Mouse (Mus musculus) gastrocnemius, adult 8-10 months (tissue): ENCODE measurements around the gene Pald1. TPM values are rescaled to one million over a fixed set of nuclear protein-coding genes. Genes with fewer than 3 reads are reported as not detected.

ENCODE experiments used
- DNase-seq, 2 experiments: peaks; one replicate each; pipeline ENCODE4 v3.0.0; 2022; ENCODE audit warnings: low spot score in 2 of 2
- total RNA-seq, 4 experiments: library from RNA; stranded (reverse); gene quantifications; 2 replicates each; pipeline ENCODE4 v1.2.4; 2022

Pald1 gene
- total RNA-seq, 4 experiments from 2014 or later: 2.7 to 5.7 (median 4.5) TPM

DNA sequence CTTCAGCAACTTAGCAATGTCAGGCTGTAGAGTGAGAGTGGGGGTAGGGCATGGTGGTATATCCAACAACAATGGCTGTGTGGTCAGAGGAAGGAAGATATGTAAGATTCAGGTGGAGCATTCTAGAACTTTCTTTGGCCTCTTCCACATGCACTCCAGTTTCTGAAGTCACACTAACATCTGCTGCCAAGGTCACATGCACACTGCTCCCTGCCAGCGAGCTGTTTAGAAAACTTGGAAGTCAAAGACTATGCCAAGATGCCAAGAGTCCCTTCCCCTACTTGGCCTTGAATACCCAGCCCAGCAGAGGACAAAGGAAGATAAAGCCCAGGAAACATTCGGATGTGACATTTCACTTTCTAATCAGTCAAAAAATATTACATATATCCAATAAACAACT lies 19.6 kb upstream of the Pald1 start:
- no peak for DNase-seq

DNA sequence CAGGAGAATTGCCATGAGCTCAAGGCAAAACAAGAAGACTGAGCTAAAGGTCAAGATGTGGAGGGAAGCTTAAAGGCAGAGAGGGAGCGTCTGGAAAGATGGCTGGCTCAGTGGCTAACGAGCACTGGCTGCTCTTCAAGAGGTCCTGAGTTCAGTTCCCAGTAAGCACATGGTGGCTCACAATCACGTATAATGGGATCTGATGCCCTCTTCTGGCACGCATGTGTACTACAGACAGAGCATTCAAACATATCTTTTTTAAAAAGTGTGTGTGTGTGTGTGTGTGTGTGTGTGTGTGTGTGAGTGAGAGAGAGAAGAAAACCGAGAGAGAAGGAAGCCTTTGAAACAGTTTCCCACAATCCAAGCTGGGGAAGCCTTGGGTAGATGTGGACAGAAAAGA lies 19.1 kb upstream of the Pald1 start:
- no peak for DNase-seq

- DNase-seq: no peak
These were observed 17.1 kb upstream of the Pald1 start for GRCm38 (mm10) chr10:61400407-61400806.

DNA sequence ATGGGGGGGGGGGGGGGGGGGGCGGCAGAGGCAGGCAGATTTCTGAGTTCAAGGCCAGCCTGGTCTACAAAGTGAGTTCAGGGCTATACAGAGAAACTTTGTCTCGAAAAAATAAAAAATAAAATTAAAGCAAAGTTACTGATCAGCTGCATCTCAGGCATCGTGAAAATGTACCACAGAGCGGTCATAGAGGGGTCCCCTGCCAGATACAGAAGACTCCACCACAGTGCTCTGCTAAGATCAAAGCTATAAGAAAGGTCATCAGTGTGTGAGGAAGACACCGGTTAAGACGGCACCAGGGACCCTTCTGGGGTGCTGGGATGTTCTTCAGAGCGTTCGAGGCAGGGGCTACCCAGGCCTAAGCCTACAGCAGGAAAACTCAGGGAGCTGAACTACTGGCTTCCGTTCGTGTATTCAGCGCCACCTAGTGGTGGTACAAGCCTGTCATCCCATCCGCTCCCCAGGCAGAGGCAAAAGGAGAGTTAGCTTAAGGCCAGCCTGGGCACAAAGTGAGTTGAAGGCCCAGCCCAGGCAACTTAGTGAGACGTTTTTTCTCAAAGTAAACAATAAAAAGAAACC lies 15.9 kb upstream of the Pald1 start:
- peak; percentile 44 to 59 for DNase-seq

GRCm38 (mm10) chr10:61398125-61398524 lies 14.8 kb upstream of the Pald1 start:
- DNase-seq: no peak

DNA sequence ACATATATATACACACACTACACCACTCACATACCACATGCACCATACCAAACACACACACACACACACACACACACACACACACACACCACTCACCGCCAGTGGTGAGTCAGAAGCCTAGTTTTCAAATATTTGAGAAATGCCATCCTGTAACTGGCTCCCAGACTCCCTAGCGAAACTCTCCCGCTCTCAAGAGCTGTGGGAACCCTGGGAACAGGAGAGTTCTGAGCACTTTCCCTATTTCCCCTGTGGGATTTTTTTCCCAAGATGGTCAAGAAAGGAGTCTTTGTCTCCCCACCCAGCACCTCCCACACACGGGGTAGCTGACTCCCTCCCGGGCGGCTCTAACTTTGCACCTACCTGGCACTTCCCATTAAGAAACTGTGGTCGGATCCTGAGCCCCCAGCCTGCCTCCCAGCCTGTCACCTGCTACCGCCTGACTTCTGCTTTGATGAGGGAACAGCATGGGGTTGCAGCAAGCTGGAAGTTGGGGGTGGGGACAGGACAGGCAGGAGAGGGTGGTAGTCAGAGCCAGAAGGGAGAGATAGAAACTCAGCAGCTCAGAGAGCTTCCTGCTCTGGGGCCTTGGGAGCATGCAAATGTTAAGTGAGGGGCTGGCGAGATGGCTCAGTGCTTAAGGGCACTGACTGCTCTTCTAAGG lies 11.3 kb upstream of the Pald1 start:
- DNase-seq: no peak

DNA sequence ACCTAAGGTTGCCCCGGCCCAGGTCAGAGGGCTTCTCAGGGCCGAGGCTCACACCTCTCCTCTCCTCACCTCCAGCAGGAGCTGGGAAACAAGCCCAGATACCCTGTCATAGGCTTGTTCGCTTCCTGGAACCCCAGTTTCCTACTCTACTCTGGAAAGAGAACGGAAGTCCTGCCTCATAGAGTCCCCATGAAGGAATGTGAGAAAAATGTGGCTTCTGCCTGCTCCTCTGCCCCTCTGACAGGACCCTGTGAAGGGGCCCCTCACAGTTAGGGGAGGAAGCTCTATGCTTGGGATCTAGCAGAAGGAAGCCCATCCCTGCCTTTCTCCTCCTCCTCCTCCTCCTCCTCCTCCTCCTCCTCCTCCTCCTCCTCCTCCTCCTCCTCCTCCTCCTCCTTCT lies 9.3 kb upstream of the Pald1 start:
- DNase-seq: no peak

- DNase-seq: no peak
These were observed 6.8 kb upstream of the Pald1 start for GRCm38 (mm10) chr10:61390148-61390547.

- no peak for DNase-seq
These were observed 5.7 kb upstream of the Pald1 start for GRCm38 (mm10) chr10:61389020-61389419.

- DNase-seq: no peak
These were observed 3.0 kb upstream of the Pald1 start for GRCm38 (mm10) chr10:61386284-61386683.

DNA sequence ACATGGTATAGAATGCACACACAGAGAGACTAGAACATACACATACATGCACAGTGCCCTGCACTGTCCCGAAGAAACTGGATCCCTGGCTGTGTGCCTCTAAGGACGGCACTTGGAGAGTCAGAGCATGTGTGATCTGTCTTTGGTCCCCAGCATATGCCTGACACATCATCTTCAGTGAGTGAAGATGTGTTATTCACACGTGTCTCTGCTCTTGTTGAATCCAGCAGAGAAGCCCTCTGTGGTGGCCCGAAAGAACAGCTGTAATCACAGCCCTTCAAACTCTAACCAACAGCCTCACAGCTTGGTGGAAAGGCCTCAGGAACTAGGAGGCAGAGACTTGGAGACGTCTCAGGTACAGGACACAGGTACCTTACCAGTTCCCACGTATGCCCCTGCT lies 1.8 kb upstream of the Pald1 start:
- DNase-seq: no peak

DNA sequence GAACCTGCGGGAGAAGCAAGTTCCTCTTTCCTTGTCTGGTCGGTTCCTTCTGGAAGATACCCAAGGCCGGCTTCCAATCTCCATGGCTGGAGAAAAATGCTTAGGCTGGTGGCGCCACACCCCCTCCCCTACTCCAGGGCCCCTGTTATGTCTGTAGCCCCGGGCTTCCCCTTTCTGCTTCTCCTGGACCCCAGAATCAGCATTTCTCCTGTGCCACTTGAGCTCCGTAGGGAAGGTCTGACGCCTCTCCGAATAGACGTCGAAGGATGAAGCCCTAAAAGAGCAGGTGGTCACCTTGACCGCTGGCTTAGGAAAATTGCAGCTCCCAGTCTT lies 351 bp upstream of the Pald1 start:
- DNase-seq: no peak

DNA sequence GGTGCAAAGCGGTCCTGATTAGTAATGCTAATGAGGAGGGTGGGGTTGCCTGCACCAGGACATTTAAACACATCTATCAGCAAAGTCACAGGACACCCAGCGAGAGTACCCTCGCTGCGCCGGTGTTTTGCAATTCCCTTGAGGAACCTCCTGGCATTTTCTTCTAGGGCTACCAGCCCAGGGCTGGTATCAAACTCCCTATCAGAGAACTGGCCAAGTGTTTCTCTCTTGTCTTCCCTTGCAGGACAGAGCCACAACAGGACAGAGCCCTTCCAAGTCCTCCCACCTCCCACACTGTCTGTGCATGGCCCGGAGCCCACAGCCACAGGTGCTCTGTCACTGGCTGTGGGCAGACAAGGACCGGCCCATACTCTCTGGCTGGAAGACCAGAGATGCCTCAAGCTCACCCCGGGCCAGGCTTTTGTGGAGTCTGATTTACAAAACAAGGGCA lies 1.0 kb downstream of the Pald1 start:
- no peak for DNase-seq

DNA sequence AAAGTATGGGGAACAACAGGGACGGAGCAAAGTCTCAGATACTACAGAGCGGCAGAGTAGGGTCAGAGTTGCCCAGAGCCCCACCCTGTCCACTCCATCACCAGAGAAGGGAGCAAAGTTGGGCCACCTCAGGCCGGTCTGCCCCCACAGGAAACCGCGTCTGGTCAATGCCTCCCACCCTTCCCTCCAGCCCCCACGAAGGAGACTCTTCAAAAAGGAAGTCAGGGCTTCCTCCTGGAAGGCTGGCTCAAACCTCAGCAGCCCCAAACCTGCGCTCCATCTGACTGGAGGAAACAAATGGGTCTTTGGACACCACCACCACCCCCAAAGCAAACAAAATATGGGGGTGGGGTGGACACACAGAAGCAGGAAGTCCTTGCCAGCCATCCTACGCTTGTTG lies 1.5 kb downstream of the Pald1 start:
- no peak for DNase-seq

- DNase-seq: peak; percentile 41 to 56
These were observed 3.1 kb downstream of the Pald1 start for GRCm38 (mm10) chr10:61380186-61380585.

- DNase-seq: no peak
These were observed 3.8 kb downstream of the Pald1 start for GRCm38 (mm10) chr10:61379340-61380040.

DNA sequence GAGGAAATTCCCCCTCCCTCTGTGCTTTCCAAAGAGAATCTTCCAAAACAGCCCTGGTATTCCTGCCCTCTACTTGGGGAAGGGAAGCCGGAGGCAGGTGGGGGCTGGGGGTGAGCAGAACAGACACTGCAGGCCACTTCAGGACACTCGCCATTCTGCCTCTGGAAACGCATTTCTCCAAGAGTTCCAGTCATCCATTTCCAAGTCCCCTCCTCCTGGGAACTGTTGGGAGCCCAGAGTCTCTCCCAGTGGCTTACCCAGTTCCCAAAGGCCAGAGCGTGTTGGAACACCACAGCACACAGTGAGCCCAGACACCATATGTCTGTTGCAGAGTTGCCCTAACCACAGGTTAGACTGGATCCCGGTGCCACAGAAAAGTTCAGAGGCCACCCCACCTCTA lies 4.6 kb downstream of the Pald1 start:
- DNase-seq: no peak

- no peak for DNase-seq
These were observed 5.3 kb downstream of the Pald1 start for GRCm38 (mm10) chr10:61378050-61378449.

DNA sequence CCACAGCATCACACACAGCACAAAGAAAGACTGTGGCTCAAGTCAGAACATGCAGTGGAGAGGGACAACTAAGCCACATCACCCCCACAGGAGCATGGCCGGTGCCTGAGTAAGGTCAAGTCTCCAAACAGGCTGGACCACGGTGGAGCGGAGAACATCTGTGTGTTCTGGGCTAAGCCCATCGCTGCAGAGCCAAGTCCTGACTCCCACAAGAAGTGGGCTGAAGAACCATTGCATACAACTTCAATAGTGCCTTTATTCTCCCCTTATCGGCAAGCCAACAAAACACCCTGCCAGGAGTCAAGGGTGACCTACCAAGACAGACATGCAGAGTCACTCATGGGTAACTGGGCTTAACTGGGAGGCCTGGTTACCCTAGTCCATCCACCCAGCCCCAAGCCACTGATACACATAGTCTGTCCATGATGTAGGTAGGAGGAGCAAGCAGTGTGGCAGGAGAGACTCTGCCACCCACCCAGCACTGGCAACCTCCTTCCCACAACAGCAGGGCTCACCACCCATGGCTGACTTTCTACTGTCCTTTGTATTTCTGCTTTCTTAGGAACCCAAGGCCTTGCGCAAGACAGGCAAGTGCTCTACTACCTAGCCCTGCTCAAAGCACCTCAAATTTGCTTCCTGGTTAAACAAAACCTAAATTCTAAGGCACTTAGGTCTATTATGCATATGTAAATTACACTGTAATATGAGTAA lies 8.4 kb downstream of the Pald1 start:
- DNase-seq: no peak

DNA sequence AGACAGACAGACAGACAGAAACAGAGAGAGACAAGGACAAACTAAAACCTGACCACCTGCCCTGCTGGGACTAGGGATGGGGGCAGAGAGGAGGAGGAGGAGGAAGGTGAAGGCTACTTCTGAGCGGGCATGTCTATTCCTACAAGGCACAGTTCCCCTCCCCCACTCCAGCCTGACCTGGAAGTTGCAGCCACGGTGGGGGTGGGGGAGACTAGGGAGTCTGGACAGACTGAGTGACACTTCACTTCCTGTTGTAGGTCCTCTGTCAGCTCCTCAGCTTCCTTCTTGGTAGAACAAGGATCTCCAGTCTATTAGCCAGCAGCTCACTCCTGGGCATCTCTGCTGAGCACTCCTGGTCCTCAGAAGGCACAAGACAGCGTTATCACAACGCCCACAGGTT lies 9.3 kb downstream of the Pald1 start:
- no peak for DNase-seq

DNA sequence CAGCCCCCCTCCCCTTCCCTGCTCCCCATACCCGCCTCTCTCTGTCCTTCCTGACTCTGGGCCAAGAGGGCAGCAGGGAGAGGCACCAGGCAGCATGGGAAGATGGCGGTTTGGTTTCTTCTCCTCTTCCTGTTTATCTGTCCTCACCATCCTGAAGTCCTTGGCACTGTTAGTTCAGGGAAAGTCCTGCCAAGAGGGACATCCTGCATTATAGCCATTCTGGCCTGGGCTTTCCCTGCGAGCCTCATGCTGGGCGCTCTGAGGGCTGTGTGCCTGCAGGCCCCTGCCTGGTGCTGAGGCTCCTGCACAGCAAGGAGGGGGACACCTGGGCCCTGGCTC lies 10.8 kb downstream of the Pald1 start:
- no peak for DNase-seq

DNA sequence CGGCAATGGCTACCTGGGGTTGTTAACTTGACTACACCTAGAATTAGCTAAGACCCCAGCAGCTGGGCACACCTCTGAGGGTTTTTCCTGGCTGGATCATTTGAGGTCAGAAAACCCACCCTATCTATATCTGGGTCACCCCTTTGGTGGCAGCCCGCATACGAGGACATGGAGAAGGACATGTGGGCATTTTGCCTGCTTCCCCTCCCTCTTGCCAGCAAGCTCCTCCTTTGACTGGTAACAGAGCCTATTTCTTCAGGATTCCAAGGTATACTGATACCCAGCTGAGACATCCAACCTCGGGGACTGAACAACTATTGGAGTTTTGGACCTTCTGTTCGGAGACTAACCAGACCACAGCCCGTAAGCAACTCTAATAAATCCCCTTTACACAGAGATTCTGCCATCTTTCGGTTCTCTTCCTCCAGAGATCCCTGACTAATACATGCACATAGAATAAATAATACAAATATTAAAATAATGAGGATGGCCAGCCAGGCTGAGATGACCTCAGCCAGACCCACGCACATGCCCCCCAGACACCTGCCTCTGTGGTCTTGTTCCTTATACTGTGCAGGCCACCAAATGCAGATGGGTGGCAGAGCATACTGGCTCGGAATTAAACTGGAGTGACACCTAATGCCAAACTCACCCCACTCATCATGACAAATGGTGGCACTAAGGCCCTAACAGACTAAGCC lies 11.3 kb downstream of the Pald1 start:
- no peak for DNase-seq
